ENCODE assay signal across 9 mouse cellular contexts in genomic region chr9:106282024-106282423, GRCm38 (mm10). TPM values are rescaled to one million over a fixed set of nuclear protein-coding genes. Genes with fewer than 3 reads are reported as not detected.
DNase-seq lines count a peak whose midpoint lies in the region; ATAC-seq lines count a peak whose summit lies in the region.
"Had no signal": no experiment of that assay in that cellular context is flagged by ENCODE, and none has a peak within 500 bp of the region (broad histone marks: within the 10 kb centered on the region; RNA-seq: fewer than 3 reads in every experiment).

No protein-coding gene starts in this region.

- H3K27ac ChIP-seq in kidney, embryonic 16.5 days (ENCODE audit: low read length), result no peak overlapping the region
- no peak overlapping the region for H3K27ac ChIP-seq in embryonic facial prominence, embryonic 12.5 days
- no peak overlapping the region for H3K27ac ChIP-seq in intestine, embryonic 14.5 days (ENCODE audit: low read depth)
- H3K27ac ChIP-seq in midbrain, embryonic 15.5 days, result no peak overlapping the region

- H3K4me2 ChIP-seq in kidney, embryonic 16.5 days (replicated peaks; ENCODE audit: low read depth, low read length), result peak overlapping the region; percentile 68
- peak overlapping the region; percentile 76 for H3K4me2 ChIP-seq in embryonic facial prominence, embryonic 12.5 days (replicated peaks)
- peak overlapping the region; percentile 90 for H3K4me2 ChIP-seq in intestine, embryonic 14.5 days (ENCODE audit: low read length)
- peak overlapping the region; percentile 85; the same call in 1 of the 2 replicates for H3K4me2 ChIP-seq in midbrain, embryonic 15.5 days

- peaks cover 14% of the 10 kb centered on the region for H3K4me1 ChIP-seq in kidney, embryonic 16.5 days (ENCODE audit: insufficient read depth, low read length)
- peaks cover 10% of the 10 kb centered on the region for H3K4me1 ChIP-seq in embryonic facial prominence, embryonic 12.5 days
- H3K4me1 ChIP-seq in intestine, embryonic 14.5 days (replicated peaks; ENCODE audit: control insufficient read depth, insufficient read depth, low read length), result peaks cover 11% of the 10 kb centered on the region
- H3K4me1 ChIP-seq in midbrain, embryonic 15.5 days, result peaks cover 13% of the 10 kb centered on the region

- no peak for ATAC-seq in kidney, embryonic 16.5 days (ENCODE audit: low FRiP score, low TSS enrichment)
- ATAC-seq in embryonic facial prominence, embryonic 12.5 days (ENCODE audit: insufficient number of reproducible peaks, insufficient read depth, low FRiP score, low TSS enrichment), result no peak
- no peak for ATAC-seq in intestine, embryonic 14.5 days (replicated peaks; ENCODE audit: low FRiP score, low TSS enrichment, low read depth)
- ATAC-seq in midbrain, embryonic 15.5 days (replicated peaks), result no peak
- ATAC-seq in megakaryocyte-erythroid progenitor cell, adult 5-6 weeks (replicated peaks; ENCODE audit: low FRiP score, low TSS enrichment, poor library complexity, severe bottlenecking), result no peak

- peak overlapping the region; percentile 76 for H3K4me3 ChIP-seq in kidney, embryonic 16.5 days (ENCODE audit: low read length)
- peak overlapping the region; percentile 65 for H3K4me3 ChIP-seq in embryonic facial prominence, embryonic 12.5 days
- H3K4me3 ChIP-seq in intestine, embryonic 14.5 days (ENCODE audit: low read depth, low read length), result peak overlapping the region; percentile 76
- peak overlapping the region; percentile 53; the same call in 1 of the 2 replicates for H3K4me3 ChIP-seq in midbrain, embryonic 15.5 days

- peak overlapping the region; percentile 58 for H3K9ac ChIP-seq in kidney, embryonic 16.5 days (replicated peaks; ENCODE audit: low read length)
- H3K9ac ChIP-seq in embryonic facial prominence, embryonic 12.5 days, result no peak overlapping the region; the same call in 1 of the 2 replicates
- peak overlapping the region; percentile 59 for H3K9ac ChIP-seq in intestine, embryonic 14.5 days (ENCODE audit: low read length)
- no peak overlapping the region for H3K9ac ChIP-seq in midbrain, embryonic 15.5 days

- H3K27me3 ChIP-seq in kidney, embryonic 16.5 days (ENCODE audit: insufficient read depth, low read length), result no peaks in the 10 kb centered on the region
- no peaks in the 10 kb centered on the region for H3K27me3 ChIP-seq in embryonic facial prominence, embryonic 12.5 days
- H3K27me3 ChIP-seq in intestine, embryonic 14.5 days (replicated peaks; ENCODE audit: control insufficient read depth, insufficient read depth, low read length), result no peaks in the 10 kb centered on the region
- no peaks in the 10 kb centered on the region for H3K27me3 ChIP-seq in midbrain, embryonic 15.5 days (replicated peaks)

- peaks cover 13% of the 10 kb centered on the region; the same call in 1 of the 2 replicates for H3K36me3 ChIP-seq in kidney, embryonic 16.5 days (ENCODE audit: insufficient read depth, low read length)
- H3K36me3 ChIP-seq in embryonic facial prominence, embryonic 12.5 days, result peaks cover 20% of the 10 kb centered on the region; the same call in 1 of the 2 replicates
- H3K36me3 ChIP-seq in intestine, embryonic 14.5 days (ENCODE audit: control insufficient read depth, insufficient read depth, low read length), result peaks cover 26% of the 10 kb centered on the region; the same call in 1 of the 2 replicates
- H3K36me3 ChIP-seq in midbrain, embryonic 15.5 days (replicated peaks), result no peaks in the 10 kb centered on the region

- no peak for DNase-seq in kidney, postnatal 36 days
- DNase-seq in intestine, embryonic 14.5 days (ENCODE audit: low spot score), result no peak
- no peak for DNase-seq in natural killer cell, adult 2 months (ENCODE audit: low spot score in 2 of 2)
- no peak for DNase-seq in layer of hippocampus, adult 9-10 months (ENCODE audit: low spot score)
- DNase-seq: right cerebral cortex, postnatal 14 days had no signal

- 87% methylated on average over 3 of the region's 3 CpGs for WGBS in kidney, embryonic 16.5 days
- 77% methylated on average over 3 of the region's 3 CpGs for WGBS in embryonic facial prominence, embryonic 12.5 days
- WGBS in intestine, embryonic 14.5 days, result 71% methylated on average over 3 of the region's 3 CpGs
- WGBS in midbrain, embryonic 15.5 days, result 73% methylated on average over 3 of the region's 3 CpGs

- H3K9me3 ChIP-seq in kidney, embryonic 16.5 days (ENCODE audit: low read length), result no peaks in the 10 kb centered on the region
- no peaks in the 10 kb centered on the region for H3K9me3 ChIP-seq in embryonic facial prominence, embryonic 12.5 days
- H3K9me3 ChIP-seq in intestine, embryonic 14.5 days (ENCODE audit: control insufficient read depth, low read length), result no peaks in the 10 kb centered on the region
- no peaks in the 10 kb centered on the region for H3K9me3 ChIP-seq in midbrain, embryonic 15.5 days

RNA-seq across cellular contexts. Expression of gene Poc1a, which starts 1.2 kb away (rescaled TPM):
- 28.4 and 29.2 TPM in 2 replicates for polyA plus RNA-seq in kidney, embryonic 16.5 days (2015; fragmentation: Nextera tagmentation; extraction: Ambion mirVana)
- polyA plus RNA-seq in embryonic facial prominence, embryonic 12.5 days (2016; fragmentation: Nextera tagmentation; extraction: Ambion mirVana), result 25.7 and 27.9 TPM in 2 replicates
- 29.1 and 29.6 TPM in 2 replicates for polyA plus RNA-seq in intestine, embryonic 14.5 days (2014; fragmentation: Nextera tagmentation; extraction: Ambion mirVana)
- polyA plus RNA-seq in midbrain, embryonic 15.5 days (2015; fragmentation: Nextera tagmentation; extraction: Ambion mirVana), result 9.1 and 9.9 TPM in 2 replicates
- 29.1 and 48.1 TPM in 2 replicates for total RNA-seq in megakaryocyte-erythroid progenitor cell, adult 5-6 weeks (2014; fragmentation: Nextera tagmentation)
- 28.1 and 40.0 TPM in 2 replicates for total RNA-seq in megakaryocyte-erythroid progenitor cell, adult 5-6 weeks (2017)

RNA-seq across cellular contexts. Expression of gene Alas1, which starts 33.6 kb away (rescaled TPM):
- 122 and 128 TPM in 2 replicates for polyA plus RNA-seq in kidney, embryonic 16.5 days (2015; fragmentation: Nextera tagmentation; extraction: Ambion mirVana)
- polyA plus RNA-seq in embryonic facial prominence, embryonic 12.5 days (2016; fragmentation: Nextera tagmentation; extraction: Ambion mirVana), result 97.8 and 107 TPM in 2 replicates
- polyA plus RNA-seq in intestine, embryonic 14.5 days (2014; fragmentation: Nextera tagmentation; extraction: Ambion mirVana), result 102 and 109 TPM in 2 replicates
- polyA plus RNA-seq in midbrain, embryonic 15.5 days (2015; fragmentation: Nextera tagmentation; extraction: Ambion mirVana), result 91.1 and 99.0 TPM in 2 replicates
- 29.5 and 45.9 TPM in 2 replicates for total RNA-seq in megakaryocyte-erythroid progenitor cell, adult 5-6 weeks (2014; fragmentation: Nextera tagmentation)
- total RNA-seq in megakaryocyte-erythroid progenitor cell, adult 5-6 weeks (2017), result 21.7 and 27.7 TPM in 2 replicates

RNA-seq across cellular contexts. Expression of gene Tlr9, which starts 59.6 kb away (rescaled TPM):
- polyA plus RNA-seq in kidney, embryonic 16.5 days (2015; fragmentation: Nextera tagmentation; extraction: Ambion mirVana), result 0.07 TPM in 1 of 2 replicates, not detected in the other
- polyA plus RNA-seq in embryonic facial prominence, embryonic 12.5 days (2016; fragmentation: Nextera tagmentation; extraction: Ambion mirVana), result not detected in 2 replicates
- polyA plus RNA-seq in intestine, embryonic 14.5 days (2014; fragmentation: Nextera tagmentation; extraction: Ambion mirVana), result 0.08 TPM in 1 of 2 replicates, not detected in the other
- polyA plus RNA-seq in midbrain, embryonic 15.5 days (2015; fragmentation: Nextera tagmentation; extraction: Ambion mirVana), result 0.05 TPM in 1 of 2 replicates, not detected in the other
- not detected in 2 replicates for total RNA-seq in megakaryocyte-erythroid progenitor cell, adult 5-6 weeks (2014; fragmentation: Nextera tagmentation)
- not detected in 2 replicates for total RNA-seq in megakaryocyte-erythroid progenitor cell, adult 5-6 weeks (2017)

Comparison
In these comparisons a context has a peak if more than half of its experiments do, and no peak if none do; other contexts are left out.
1. H3K9ac ChIP-seq: peak in kidney, embryonic 16.5 days (single experiment) and intestine, embryonic 14.5 days (single experiment); none in embryonic facial prominence, embryonic 12.5 days (single experiment) and midbrain, embryonic 15.5 days (single experiment).
2. Peak in every context shown above with its lines, with median percentiles within 50 percentile points of each other: H3K4me2 ChIP-seq and H3K4me3 ChIP-seq.